Mouse (Mus musculus): ENCODE results near the gene Arl4a.
A peak's percentile ranks its signal among the peaks of the same experiment; 100 is the strongest.

Gene Arl4a

GRCm38 (mm10) chr12:40009866-40010265, 28.0 kb downstream of the Arl4a start:
- no peak for DNase-seq (ENCODE audit: low read depth, low spot score)

GRCm38 (mm10) chr12:40008459-40008858, 29.4 kb downstream of the Arl4a start:
- DNase-seq (ENCODE audit: low read depth, low spot score) = no peak

GRCm38 (mm10) chr12:40004766-40005165, 33.1 kb downstream of the Arl4a start:
- no peak for DNase-seq (ENCODE audit: low read depth, low spot score)

- DNase-seq (ENCODE audit: low read depth, low spot score) = no peak
These were observed 39.0 kb downstream of the Arl4a start for GRCm38 (mm10) chr12:39998853-39999195.

GRCm38 (mm10) chr12:39998070-39998852, 39.6 kb downstream of the Arl4a start:
- DNase-seq (ENCODE audit: low read depth, low spot score) = peak; percentile 72

GRCm38 (mm10) chr12:39997651-39998050, 40.2 kb downstream of the Arl4a start:
- no peak for DNase-seq (ENCODE audit: low read depth, low spot score)

- DNase-seq (ENCODE audit: low read depth, low spot score) = no peak
These were observed 41.8 kb downstream of the Arl4a start for GRCm38 (mm10) chr12:39996015-39996414.

- no peak for DNase-seq (ENCODE audit: low read depth, low spot score)
These were observed 42.2 kb downstream of the Arl4a start for GRCm38 (mm10) chr12:39995609-39996008.

GRCm38 (mm10) chr12:39992767-39993302, 45.0 kb downstream of the Arl4a start:
- DNase-seq (ENCODE audit: low read depth, low spot score) = no peak

GRCm38 (mm10) chr12:39990830-39991780, 46.7 kb downstream of the Arl4a start:
- no peak for DNase-seq (ENCODE audit: low read depth, low spot score)

GRCm38 (mm10) chr12:39989136-39989535, 48.7 kb downstream of the Arl4a start:
- no peak for DNase-seq (ENCODE audit: low read depth, low spot score)

- DNase-seq (ENCODE audit: low read depth, low spot score) = no peak
These were observed 50.6 kb downstream of the Arl4a start for GRCm38 (mm10) chr12:39987177-39987576.

- DNase-seq (ENCODE audit: low read depth, low spot score) = no peak
These were observed 52.2 kb downstream of the Arl4a start for GRCm38 (mm10) chr12:39985639-39986038.

- DNase-seq (ENCODE audit: low read depth, low spot score) = no peak
These were observed 58.0 kb downstream of the Arl4a start for GRCm38 (mm10) chr12:39979792-39980191.

GRCm38 (mm10) chr12:39979066-39979465, 58.8 kb downstream of the Arl4a start:
- DNase-seq (ENCODE audit: low read depth, low spot score) = no peak

GRCm38 (mm10) chr12:39977996-39978590, 59.7 kb downstream of the Arl4a start:
- no peak for DNase-seq (ENCODE audit: low read depth, low spot score)

- no peak for DNase-seq (ENCODE audit: low read depth, low spot score)
These were observed 61.4 kb downstream of the Arl4a start for GRCm38 (mm10) chr12:39976426-39976825.

GRCm38 (mm10) chr12:39975829-39976340, 61.9 kb downstream of the Arl4a start:
- DNase-seq (ENCODE audit: low read depth, low spot score) = no peak

- DNase-seq (ENCODE audit: low read depth, low spot score) = no peak
These were observed 62.7 kb downstream of the Arl4a start for GRCm38 (mm10) chr12:39974977-39975583.

GRCm38 (mm10) chr12:39974273-39974672, 63.6 kb downstream of the Arl4a start:
- DNase-seq (ENCODE audit: low read depth, low spot score) = no peak

- no peak for DNase-seq (ENCODE audit: low read depth, low spot score)
These were observed 68.3 kb downstream of the Arl4a start for GRCm38 (mm10) chr12:39969500-39969899.
